Mouse (Mus musculus): Measurements from ENCODE around the gene Parp16.
"Not testable (repeated sequence)": the region's sequence is repeated elsewhere in the genome, so short reads cannot be mapped to it uniquely, and the experiment has no call there.

Parp16 gene

DNA sequence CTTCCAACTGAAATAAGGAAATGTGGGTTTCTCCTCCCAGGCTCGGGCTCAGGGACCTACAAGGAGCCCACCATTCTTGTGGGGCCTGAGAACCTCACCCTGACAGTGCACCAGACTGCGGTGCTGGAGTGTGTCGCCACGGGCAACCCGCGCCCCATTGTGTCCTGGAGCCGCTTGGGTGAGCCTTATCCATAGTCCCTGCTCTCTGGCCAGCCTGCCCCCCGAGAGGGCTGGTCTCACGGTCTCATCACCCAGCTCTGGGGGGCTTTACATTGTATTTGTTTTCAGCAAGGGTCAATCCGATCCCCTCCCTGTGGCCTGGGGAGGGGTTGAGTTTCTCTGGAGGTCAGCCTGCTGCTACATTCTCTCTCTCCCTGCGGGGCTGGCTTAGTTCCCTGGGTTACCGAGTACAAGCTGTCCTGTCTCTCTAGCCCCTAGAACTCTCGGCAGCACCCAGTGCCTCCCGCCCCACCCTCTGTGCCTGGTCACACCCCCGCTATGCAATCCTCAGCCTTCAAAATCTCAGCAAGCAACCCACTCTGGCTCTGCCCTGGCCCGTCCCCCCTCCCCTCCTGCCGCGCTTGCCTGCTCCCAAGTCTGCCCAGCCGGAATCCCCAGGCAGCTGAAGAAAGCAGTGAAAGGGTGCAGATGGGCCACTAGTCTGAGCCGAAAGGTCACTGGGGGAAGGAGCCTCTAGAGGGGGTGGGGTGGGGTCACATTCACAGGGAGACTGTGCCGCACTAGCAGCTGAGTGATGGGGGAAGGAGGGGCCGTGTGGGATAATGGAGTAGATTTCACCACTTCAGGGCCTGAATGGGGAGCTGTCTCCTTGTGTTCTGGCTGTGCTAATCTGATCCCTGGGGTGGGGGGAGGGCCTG, 16.6 kb upstream of the Parp16 start:
- DNase-seq = peak in 1 of 2 experiments; percentile 12

DNA sequence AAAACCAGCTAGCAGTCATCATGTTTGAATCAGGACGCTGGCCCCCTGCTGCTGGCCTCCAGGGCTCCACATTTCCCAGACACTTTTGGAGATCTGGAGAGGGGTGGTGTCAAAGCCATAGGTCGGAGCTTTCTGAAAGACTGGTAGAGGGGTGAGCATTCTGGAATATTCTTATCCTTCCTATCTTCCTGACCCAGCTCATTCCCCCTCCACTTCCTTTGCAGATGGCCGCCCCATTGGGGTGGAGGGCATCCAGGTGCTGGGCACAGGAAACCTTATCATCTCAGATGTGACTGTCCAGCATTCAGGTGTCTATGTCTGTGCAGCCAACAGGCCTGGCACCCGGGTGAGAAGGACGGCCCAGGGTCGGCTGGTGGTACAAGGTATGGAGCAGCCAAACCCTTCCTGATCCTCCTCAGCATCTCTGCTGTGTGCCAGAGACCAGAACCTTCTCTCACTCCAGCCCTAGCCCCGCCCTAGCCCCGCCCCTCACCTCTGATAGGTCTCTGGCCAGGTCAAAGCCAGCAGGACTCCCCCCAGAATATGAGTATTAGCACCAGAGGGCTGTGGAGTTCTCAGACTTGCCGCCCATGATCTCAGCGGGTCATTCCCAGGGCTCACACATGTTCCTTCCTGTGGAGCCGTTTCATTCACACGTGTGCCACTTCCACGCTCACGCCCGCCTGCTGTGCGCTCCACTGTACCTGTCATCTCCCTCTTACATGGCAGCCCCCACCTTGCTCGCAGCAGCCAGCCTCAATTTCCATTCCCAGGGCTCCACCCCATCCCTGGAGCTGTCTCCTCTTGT, 15.1 kb upstream of the Parp16 start:
- peak in 1 of 2 experiments; percentile 15 for DNase-seq

DNA sequence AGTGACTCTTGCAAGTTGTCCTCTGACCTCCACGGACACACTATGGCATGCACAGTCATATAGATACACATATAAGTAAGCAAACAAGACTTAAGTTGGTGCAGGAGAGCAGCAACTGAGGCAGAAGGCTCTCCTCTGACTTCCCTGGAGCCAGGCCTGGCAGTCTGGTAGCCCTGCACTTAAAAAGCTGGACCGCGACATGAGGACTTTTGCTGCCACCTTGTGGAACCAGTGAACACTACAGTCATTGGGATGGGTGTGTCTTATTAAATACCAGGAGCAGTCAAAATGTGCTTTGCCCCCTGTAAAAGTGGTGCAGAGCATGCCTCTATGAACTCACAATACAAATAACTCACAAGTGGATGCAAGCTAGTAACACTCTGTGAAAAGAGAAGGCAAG, 6.6 kb upstream of the Parp16 start:
- DNase-seq = peak; percentile 87 to 89

DNA sequence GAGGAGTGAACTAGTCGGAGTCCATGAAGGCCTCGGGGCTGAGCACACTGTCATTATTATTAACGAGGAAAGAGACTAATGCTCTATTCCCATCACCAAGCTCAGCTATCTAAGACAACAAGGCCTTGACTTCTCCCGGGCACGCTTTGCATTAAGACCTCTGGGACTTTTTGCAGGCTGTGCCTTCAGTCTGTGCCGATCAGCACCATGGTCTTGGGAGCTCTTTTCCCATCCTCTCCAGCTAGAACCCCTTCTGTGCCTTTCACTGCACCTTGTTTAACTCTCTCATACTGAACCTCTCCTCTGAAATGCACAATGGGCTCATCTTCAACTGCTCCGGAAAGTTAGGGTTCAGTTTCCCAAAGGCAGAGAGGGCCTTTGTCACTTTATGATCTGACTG, 4.8 kb upstream of the Parp16 start:
- no peak for DNase-seq

DNA sequence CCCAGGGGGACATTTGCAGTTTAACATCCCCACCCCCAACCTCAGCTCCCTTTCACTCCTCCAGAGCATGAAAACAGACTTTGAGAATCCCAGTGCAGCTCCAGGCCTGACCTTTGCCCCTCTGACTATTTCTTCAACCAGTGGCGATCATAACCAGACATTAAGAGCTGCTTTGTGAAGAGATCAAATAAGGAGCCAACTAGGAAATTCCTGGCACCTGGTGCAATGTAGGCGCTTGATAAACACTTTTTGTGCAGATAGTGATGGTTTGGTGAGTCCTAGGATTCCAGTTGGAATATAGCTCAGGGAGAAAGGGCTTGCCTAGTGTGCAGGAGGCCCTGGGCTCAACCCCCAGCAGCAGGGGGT, 3.8 kb upstream of the Parp16 start:
- DNase-seq = peak; percentile 47 to 54

DNA sequence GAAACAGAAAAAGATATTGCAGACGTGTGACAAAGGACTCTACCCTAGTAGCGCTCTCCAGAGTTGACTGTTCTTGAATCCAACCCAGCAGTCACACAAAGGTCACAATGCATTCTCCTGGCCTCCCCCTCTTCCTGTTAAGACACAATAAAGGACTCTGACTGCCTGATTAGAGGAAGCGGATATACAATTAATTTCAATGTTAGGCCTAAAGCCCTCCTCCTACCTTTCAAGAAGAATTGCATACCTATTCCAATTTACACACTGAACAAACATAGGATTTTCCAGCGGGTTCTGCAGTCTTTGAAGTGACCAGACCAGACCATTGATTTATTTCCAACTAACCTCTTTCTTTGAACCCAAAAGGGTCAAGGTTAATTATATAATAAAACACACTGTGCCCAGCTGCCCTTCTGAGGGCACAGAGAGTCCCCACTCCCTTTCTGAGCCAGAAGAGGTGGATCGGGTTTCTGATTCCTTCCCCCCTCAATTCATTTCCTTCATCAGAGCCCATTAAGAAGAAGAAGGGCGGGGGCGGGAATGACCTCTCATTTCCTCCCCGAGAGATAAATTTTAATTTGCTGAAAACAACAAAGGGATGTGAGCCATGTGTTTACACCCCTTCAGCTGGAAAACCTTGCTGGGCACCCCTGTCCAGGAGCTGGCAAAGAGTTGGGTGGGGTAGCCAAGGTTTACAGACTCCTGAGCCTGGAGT, 3.2 kb upstream of the Parp16 start:
- DNase-seq = peak in 1 of 2 experiments; percentile 18

DNA sequence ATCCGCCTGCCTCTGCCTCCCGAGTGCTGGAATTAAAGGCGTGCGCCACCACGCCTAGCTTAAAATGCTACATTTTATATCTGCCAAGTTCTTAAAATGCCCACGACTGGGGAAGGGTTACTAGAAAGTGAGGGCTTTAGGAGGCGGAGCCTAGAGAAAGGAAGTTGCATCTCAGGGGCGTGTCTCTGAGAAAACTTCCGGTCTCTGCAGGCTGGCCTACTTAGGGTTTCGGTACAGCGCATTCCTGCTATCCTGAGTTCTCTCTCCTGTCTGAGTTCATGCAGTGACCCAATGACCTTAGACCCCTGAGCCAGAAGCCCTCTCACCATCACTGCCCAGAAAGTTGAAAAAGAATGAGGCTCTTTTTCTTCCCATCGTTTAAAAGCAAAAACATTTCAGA, 1.9 kb upstream of the Parp16 start:
- DNase-seq = peak in 1 of 2 experiments; percentile 30

DNA sequence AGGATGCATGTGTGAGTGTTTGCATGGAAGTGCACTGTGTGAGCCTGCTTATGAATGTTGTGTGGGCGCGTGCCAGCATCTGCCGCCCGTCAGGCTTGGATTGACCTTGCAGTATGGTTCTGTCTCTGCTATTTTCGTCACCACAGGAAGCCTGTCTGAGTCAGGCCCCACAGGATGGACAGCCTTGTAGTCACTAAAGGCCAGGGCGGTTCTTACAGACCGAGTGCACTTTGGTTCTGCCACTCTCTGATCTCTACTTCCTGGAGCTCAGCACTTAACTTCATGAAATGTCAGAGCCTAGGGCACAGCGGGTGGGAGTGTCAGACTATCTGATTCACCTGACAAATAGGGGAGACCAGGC, 448 bp downstream of the Parp16 start:
- peak; percentile 67 to 69 for DNase-seq

DNA sequence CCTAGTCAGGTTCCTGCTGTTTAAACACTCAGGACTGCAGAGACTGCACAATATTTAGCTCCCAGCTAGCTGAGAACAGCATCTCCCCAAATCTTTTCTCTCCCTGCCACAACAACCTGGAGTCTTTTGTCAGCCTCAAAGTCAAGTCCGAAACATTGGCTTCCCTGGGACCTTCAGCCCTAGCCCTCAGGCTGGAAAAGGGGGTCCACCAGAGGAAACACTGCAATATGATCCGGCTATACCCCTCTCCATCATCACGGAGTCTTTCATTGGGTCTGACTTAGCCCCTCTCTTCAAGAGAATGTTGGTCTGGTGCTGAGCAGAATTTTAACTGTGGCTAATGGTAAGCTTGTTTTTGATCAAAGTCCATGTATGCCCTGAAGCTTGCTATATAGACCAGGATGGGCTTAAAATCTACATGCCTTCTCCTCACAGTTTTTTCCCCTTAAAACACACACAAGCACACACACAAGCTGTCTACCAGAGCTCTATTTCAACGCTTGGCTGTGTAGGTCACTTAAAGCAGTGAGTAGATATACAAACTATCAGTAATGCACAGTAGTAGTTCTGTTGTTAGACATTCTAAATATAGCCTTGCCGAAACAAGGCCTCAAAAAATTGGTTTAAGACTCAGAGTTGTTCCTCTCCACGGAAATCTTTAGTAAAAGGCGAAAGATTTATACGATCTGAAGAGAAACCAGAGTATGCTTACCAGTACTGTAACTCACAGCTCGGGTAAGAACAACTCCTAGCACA, 1.0 kb downstream of the Parp16 start:
- no peak for DNase-seq

DNA sequence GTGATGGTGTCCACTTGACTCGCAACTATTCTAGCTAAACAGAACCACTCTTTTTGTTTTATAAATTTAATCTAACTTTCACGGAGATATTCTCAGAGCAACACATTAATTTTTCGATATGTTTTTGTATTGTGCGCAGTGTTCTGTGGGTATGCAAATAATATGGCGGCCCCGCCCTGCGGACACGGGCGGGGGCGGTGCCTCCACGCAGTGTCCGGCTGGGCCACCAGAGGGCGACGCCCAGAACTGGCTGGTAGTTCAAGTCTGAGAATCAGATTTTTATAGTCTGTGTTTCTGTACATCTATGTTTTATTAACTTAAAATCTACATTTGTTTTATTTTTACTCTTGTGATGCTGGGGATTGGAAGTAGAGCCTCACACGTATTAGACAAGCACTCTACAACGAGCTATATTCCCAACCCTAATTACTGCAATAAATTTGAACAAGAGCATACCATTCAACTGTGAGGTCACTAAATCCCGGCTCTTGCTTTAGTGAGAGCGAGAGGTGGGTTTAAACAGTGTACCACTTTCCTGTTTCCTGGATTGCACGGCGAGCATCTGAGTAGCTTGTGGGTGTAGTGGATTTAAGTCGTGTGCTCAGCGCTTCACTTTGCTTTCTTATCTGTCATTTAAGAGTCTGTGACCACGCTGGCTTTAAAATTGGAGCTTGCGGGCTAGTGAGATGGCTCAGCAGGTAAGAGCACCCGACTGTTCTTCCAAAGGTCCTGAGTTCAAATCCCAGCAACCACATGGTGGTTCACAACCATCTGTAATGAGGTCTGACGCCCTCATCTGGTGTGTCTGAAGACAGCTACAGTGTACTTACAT, 1.8 kb downstream of the Parp16 start:
- DNase-seq = peak; percentile 94 to 97

DNA sequence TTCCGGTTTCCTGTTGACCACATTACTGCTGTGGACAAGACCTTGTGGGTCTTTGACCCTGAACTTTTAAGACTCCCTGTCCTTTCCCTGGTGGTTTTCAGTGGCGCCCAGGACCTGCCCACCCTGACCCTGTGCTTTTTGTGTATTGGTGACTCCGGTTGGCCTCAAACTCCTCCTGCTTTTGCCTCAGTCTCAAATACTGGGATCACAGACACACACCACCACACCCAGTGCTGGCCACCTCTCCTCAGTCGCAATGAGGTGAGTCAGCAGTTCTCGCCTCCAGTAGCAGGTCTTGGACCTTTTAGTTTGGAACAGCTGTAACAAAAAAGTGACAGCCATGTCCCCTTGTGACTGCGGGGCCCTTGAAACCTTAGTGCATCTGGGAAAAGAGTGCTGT, 2.7 kb downstream of the Parp16 start:
- DNase-seq = no peak

DNA sequence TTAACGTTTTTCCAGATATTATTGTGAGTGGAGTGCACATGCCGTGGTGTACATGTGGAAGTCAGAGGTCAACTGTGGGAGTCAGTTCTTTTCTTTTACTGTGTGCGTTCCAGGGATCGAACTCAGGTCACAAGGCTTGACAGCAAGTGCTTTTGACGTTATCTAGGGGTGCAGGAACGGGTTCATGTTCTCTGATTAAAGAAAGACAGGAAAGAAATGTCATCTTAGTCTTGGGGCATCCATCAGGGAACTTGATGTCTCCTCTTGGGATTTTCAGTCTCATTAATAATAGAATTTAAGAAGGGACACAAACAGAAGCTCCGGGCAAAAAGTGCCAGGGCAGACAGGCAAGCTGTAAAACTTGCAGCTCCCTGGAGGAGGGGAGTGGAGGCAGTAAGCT, 4.6 kb downstream of the Parp16 start:
- no peak for DNase-seq

DNA sequence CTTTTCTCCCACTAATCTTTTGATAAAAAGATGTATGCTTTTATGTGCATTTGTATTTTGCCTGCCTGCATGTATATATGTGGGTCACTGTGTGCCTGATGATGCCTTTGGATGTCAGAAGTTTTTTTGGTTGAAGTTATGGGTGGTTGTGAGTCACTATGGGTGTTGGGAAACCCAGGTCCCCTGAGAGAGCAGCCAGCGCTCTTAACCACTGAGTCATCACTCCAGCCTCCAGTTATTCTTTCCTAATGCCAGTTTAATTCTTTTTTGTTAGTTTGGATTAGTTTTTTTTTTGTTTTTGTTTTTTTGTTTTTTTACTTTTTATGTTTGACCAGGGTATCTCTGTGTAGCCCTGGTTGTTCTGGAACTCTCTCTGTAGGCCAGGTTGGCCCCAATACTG, 5.5 kb downstream of the Parp16 start:
- no peak for DNase-seq

DNA sequence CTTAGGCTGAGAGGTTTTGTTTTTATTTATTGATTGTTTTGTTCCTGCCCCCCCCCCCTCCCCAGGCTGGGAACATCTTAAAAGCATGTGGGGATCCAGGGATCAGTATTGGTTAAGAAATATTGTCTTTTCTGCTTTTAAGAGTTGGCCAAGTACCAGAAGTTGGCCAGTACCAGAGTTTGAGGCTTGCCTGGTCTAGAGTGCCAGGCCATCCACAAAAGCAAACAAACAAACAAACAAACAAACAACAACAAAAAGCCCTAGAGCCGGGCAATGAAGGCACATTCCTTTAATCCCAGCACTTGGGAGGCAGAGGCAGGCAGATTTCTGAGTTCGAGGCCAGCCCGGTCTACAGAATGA, 5.8 kb downstream of the Parp16 start:
- no peak for DNase-seq

DNA sequence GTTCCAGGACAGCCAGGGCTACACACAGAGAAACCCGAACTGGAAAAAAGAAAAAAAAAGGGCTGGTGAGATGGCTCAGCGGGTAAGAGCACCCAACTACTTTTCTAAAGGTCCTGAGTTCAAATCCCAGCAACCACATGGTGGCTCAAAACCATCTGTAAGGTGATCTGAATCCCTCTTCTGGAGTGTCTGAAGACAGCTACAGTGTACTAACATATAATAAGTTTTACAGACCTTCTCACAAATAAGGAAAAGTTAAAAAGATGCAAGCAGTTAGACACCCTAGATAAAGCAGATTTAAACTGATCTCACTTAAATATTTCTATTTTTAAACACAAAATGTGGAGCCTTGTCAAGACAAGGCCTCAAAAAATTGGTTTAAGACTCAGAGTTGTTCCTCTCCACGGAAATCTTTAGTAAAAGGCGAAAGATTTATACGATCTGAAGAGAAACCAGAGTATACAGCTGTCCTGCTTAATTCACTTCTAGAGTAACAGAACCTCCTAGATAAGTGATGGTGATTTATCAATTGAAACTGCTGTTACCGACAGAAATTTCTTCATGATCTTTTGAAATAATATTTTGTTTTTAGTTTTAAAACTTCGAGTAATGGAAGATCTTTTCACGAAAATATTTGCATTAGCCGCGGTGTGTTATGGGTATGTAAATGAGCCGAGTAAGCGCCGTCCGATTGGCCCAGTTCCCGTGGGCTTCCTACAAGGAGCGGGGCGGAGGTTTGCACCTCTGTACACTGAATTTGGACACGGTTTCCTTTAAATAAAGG, 6.4 kb downstream of the Parp16 start:
- DNase-seq = peak; percentile 91 to 92

DNA sequence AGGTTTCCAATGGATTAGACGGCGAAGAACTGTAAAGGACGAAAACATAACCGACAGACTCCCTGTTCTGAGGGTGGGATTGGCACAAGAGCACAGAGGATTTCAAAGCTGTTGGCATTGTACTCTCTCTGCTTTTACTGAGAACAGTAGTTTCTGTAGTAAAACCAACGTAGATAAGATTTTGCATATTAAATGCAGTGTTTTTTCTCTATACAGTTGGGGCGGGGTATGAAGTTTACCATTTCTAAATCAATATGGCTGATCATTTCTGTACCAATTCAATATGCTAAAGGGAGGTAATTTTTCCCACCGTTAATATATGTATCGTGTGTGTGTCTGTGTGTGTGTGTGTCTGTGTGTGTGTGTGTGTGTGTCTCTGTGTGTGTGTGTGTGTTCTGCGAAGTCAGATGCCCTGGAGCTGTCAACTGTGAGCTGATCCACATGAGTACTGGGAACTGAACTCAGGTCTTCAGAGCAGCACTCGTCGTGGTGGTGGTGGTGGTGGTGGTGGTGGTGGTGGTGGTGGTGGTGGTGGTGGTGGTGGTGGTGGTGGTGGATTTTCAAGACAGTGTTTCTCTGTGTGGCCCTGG, 7.1 kb downstream of the Parp16 start:
- DNase-seq = no peak

DNA sequence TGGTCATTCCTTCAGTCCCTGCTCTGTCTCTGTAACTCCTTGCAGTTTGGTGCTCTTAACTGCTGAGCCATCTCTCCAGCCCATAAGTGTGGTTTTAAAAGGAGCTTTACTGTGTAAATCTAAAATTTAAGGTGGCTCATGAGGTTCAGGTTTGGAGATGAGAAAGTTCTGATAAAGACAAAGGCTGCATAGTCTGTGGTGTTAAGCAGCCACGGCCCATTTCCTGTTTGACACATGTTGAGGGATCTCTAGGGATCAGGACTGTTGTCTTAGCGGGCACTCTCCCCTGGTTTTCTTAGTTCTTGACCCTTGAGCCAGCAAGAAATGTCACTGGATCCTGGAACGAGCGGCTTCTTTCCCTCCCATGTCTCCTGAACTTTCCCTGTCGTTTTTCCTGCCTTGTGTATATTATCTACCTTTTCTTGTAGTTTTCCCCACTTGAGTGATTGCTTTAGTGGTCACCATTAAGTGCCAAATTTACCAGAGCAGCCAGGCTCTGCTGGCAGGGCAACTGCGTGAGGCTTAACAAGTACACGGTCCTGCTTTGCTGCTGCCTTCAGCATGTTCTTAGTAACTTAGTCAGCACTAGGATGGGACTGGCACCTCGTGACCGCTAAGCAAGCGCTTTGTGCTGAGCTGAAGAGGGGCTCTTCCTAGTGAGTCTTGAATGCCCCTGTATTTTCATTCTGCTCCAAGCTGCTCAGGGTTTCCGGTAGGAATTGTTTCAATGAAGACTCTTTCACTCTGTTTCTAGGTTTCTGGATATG, 10.1 kb downstream of the Parp16 start:
- DNase-seq = peak; percentile 55 to 62

DNA sequence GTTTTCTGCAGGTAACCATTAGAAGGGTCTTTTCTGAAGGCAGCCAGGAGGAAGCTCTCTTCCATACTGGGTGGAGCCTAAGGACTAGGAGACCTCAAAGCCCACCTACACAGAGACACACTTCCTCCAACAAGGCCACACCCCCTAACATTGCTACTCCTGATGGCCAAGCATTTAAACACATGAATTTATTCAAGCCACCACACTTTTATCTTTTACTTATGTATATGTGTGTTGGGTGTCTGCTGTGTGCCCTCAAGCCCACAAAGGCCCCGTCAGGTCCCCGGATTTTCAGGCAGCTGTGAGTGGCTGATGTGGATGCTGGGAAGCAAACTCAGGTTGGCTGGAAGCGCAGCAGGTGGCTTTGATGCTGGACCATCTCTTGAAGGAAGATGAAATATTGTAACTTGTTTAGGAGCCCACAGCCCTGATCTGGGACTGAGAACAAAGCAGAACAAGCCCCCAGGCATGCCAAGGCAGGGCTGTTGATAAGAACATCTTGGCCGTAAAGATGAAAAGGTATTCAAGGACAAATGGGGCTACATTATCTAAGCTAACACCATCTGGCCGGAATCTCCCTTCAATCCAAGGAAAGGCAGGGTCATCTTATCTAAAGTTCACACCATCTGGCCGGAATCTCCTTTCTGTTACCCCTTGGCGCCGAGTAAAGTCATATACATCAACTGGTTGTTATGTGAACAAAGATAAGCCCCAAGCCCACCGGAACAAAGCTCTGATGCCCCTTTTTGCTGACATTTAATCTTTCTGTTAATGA, 12.1 kb downstream of the Parp16 start:
- not testable (repeated sequence) for DNase-seq
